Mouse (Mus musculus): ENCODE results near the gene Nin.

DNA sequence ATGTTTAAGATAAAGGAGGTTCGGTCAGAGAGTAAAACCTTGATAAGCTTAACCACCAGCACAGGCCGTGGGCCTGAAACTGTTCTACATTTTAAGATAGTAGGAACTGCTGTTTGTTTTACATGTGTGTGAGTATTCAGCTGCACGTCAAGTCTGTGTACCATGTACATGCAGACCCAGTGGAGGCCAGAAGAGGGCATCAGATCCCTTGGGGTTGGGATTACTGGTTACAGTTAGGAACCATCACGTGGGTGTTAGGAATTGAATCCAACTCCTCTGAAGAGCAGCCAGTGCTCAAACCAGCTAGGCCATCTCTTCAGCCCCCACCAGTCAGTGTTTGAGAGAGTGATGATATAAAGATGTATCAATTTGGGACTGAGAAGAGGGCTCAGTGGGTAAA is 151.0 kb downstream of the Nin start:
- TF ChIP-seq CTCF (IDR thresholded peaks at IDR 0.05) (no peak; the same call in none of the 2 replicates), EP300 (IDR thresholded peaks at IDR 0.05; ENCODE audit: insufficient read depth, low read depth, low read length) (peak; percentile 91)

All from heart, adult 2 months (tissue).